Mouse (Mus musculus): Measurements from ENCODE around the gene Rubcn. TPM values are rescaled to one million over a fixed set of nuclear protein-coding genes. Genes with fewer than 3 reads are reported as not detected.
A peak's percentile ranks its signal among the peaks of the same experiment; 100 is the strongest.

The Rubcn gene
- polyA plus RNA-seq, 1 experiment from 2014 or later: 14.3 TPM

GRCm38 (mm10) chr16:32825380-32825779 is 52.2 kb downstream of the Rubcn start:
- no peak overlapping the region for H3K9ac ChIP-seq (ENCODE audit: low read length)
- no peaks in the 10 kb centered on the region for H3K4me1 ChIP-seq (ENCODE audit: control insufficient read depth, insufficient read depth, low read length)
- H3K4me2 ChIP-seq: no peak overlapping the region
- no peaks in the 10 kb centered on the region for H3K27me3 ChIP-seq (ENCODE audit: control insufficient read depth, insufficient read depth, low read length)
- no peak for ATAC-seq (ENCODE audit: low FRiP score)
- H3K9me3 ChIP-seq (ENCODE audit: control insufficient read depth, low read length): no peaks in the 10 kb centered on the region
- DNase-seq (ENCODE audit: low spot score, missing footprints): no peak
- no peaks in the 10 kb centered on the region; the same call in 1 of the 2 replicates for H3K36me3 ChIP-seq (ENCODE audit: control insufficient read depth, insufficient read depth, low read length)
- no peak overlapping the region for H3K4me3 ChIP-seq (ENCODE audit: low read depth, low read length)
- WGBS: 86% methylated on average over 12 of the region's 12 CpGs
- no peak overlapping the region for H3K27ac ChIP-seq (ENCODE audit: low read depth, low read length)

GRCm38 (mm10) chr16:32824061-32824460 is 53.5 kb downstream of the Rubcn start:
- WGBS: 93% methylated on average over 13 of the region's 13 CpGs
- H3K27me3 ChIP-seq (ENCODE audit: control insufficient read depth, insufficient read depth, low read length): no peaks in the 10 kb centered on the region
- ATAC-seq (ENCODE audit: low FRiP score) (no peak), DNase-seq (ENCODE audit: low spot score, missing footprints) (no peak)
- no peak overlapping the region for H3K9ac ChIP-seq (ENCODE audit: low read length)
- no peaks in the 10 kb centered on the region; the same call in 1 of the 2 replicates for H3K36me3 ChIP-seq (ENCODE audit: control insufficient read depth, insufficient read depth, low read length)
- H3K27ac ChIP-seq (ENCODE audit: low read depth, low read length): no peak overlapping the region
- H3K4me1 ChIP-seq (ENCODE audit: control insufficient read depth, insufficient read depth, low read length): no peaks in the 10 kb centered on the region
- no peak overlapping the region for H3K4me2 ChIP-seq
- H3K4me3 ChIP-seq (ENCODE audit: low read depth, low read length): no peak overlapping the region
- no peaks in the 10 kb centered on the region for H3K9me3 ChIP-seq (ENCODE audit: control insufficient read depth, low read length)

GRCm38 (mm10) chr16:32823487-32823886 is 54.1 kb downstream of the Rubcn start:
- no peak overlapping the region for H3K27ac ChIP-seq (ENCODE audit: low read depth, low read length)
- H3K9me3 ChIP-seq (ENCODE audit: control insufficient read depth, low read length): no peaks in the 10 kb centered on the region
- WGBS: 95% methylated on average over 8 of the region's 8 CpGs
- H3K27me3 ChIP-seq (ENCODE audit: control insufficient read depth, insufficient read depth, low read length): no peaks in the 10 kb centered on the region
- H3K9ac ChIP-seq (ENCODE audit: low read length): no peak overlapping the region
- no peaks in the 10 kb centered on the region for H3K4me1 ChIP-seq (ENCODE audit: control insufficient read depth, insufficient read depth, low read length)
- no peak overlapping the region for H3K4me3 ChIP-seq (ENCODE audit: low read depth, low read length)
- no peak for DNase-seq (ENCODE audit: low spot score, missing footprints)
- H3K4me2 ChIP-seq: no peak overlapping the region
- no peak for ATAC-seq (ENCODE audit: low FRiP score)
- no peaks in the 10 kb centered on the region; the same call in 1 of the 2 replicates for H3K36me3 ChIP-seq (ENCODE audit: control insufficient read depth, insufficient read depth, low read length)

GRCm38 (mm10) chr16:32822881-32823280 is 54.7 kb downstream of the Rubcn start:
- Histone ChIP-seq H3K9ac (ENCODE audit: low read length) (no peak overlapping the region), H3K4me1 (ENCODE audit: control insufficient read depth, insufficient read depth, low read length) (no peaks in the 10 kb centered on the region), H3K4me3 (ENCODE audit: low read depth, low read length) (no peak overlapping the region), H3K4me2 (no peak overlapping the region), H3K27ac (ENCODE audit: low read depth, low read length) (no peak overlapping the region), H3K36me3 (ENCODE audit: control insufficient read depth, insufficient read depth, low read length) (no peaks in the 10 kb centered on the region; the same call in 1 of the 2 replicates), H3K9me3 (ENCODE audit: control insufficient read depth, low read length) (no peaks in the 10 kb centered on the region), H3K27me3 (ENCODE audit: control insufficient read depth, insufficient read depth, low read length) (no peaks in the 10 kb centered on the region)
- WGBS: 95% methylated on average over 5 of the region's 5 CpGs
- DNase-seq (ENCODE audit: low spot score, missing footprints) (no peak), ATAC-seq (ENCODE audit: low FRiP score) (no peak)

- WGBS: 88% methylated on average over 6 of the region's 6 CpGs
- no peak overlapping the region for H3K27ac ChIP-seq (ENCODE audit: low read depth, low read length)
- no peak overlapping the region for H3K4me2 ChIP-seq
- no peak overlapping the region for H3K9ac ChIP-seq (ENCODE audit: low read length)
- no peaks in the 10 kb centered on the region for H3K9me3 ChIP-seq (ENCODE audit: control insufficient read depth, low read length)
- ATAC-seq (ENCODE audit: low FRiP score) (no peak), DNase-seq (ENCODE audit: low spot score, missing footprints) (no peak)
- H3K36me3 ChIP-seq (ENCODE audit: control insufficient read depth, insufficient read depth, low read length): no peaks in the 10 kb centered on the region; the same call in 1 of the 2 replicates
- H3K4me1 ChIP-seq (ENCODE audit: control insufficient read depth, insufficient read depth, low read length): no peaks in the 10 kb centered on the region
- no peak overlapping the region for H3K4me3 ChIP-seq (ENCODE audit: low read depth, low read length)
- H3K27me3 ChIP-seq (ENCODE audit: control insufficient read depth, insufficient read depth, low read length): no peaks in the 10 kb centered on the region
Observed at GRCm38 (mm10) chr16:32822450-32822827, 55.1 kb downstream of the Rubcn start.

- no peaks in the 10 kb centered on the region for H3K4me1 ChIP-seq (ENCODE audit: control insufficient read depth, insufficient read depth, low read length)
- no peaks in the 10 kb centered on the region for H3K27me3 ChIP-seq (ENCODE audit: control insufficient read depth, insufficient read depth, low read length)
- no peaks in the 10 kb centered on the region; the same call in 1 of the 2 replicates for H3K36me3 ChIP-seq (ENCODE audit: control insufficient read depth, insufficient read depth, low read length)
- no peak overlapping the region for H3K4me2 ChIP-seq
- no peak overlapping the region for H3K27ac ChIP-seq (ENCODE audit: low read depth, low read length)
- 75% methylated on average over 10 of the region's 10 CpGs for WGBS
- no peaks in the 10 kb centered on the region for H3K9me3 ChIP-seq (ENCODE audit: control insufficient read depth, low read length)
- ATAC-seq (ENCODE audit: low FRiP score) (no peak), DNase-seq (ENCODE audit: low spot score, missing footprints) (no peak)
- H3K9ac ChIP-seq (ENCODE audit: low read length): no peak overlapping the region
- no peak overlapping the region for H3K4me3 ChIP-seq (ENCODE audit: low read depth, low read length)
Observed at GRCm38 (mm10) chr16:32821772-32822449, 55.7 kb downstream of the Rubcn start.

- Histone ChIP-seq H3K9ac (ENCODE audit: low read length) (no peak overlapping the region), H3K9me3 (ENCODE audit: control insufficient read depth, low read length) (no peaks in the 10 kb centered on the region), H3K4me2 (no peak overlapping the region), H3K27ac (ENCODE audit: low read depth, low read length) (no peak overlapping the region), H3K36me3 (ENCODE audit: control insufficient read depth, insufficient read depth, low read length) (no peaks in the 10 kb centered on the region; the same call in 1 of the 2 replicates), H3K4me1 (ENCODE audit: control insufficient read depth, insufficient read depth, low read length) (peaks cover 7% of the 10 kb centered on the region; the same call in 1 of the 2 replicates), H3K27me3 (ENCODE audit: control insufficient read depth, insufficient read depth, low read length) (0 out of 2 replicates have a peak, but pooled peaks cover 2% of the 10 kb centered on the region), H3K4me3 (ENCODE audit: low read depth, low read length) (no peak overlapping the region)
- 81% methylated on average over 5 of the region's 5 CpGs for WGBS
- ATAC-seq (ENCODE audit: low FRiP score) (no peak), DNase-seq (ENCODE audit: low spot score, missing footprints) (no peak)
Observed at GRCm38 (mm10) chr16:32818441-32818840, 59.1 kb downstream of the Rubcn start.

GRCm38 (mm10) chr16:32818036-32818435 is 59.5 kb downstream of the Rubcn start:
- Histone ChIP-seq H3K4me3 (ENCODE audit: low read depth, low read length) (no peak overlapping the region), H3K36me3 (ENCODE audit: control insufficient read depth, insufficient read depth, low read length) (no peaks in the 10 kb centered on the region), H3K4me2 (no peak overlapping the region), H3K9me3 (ENCODE audit: control insufficient read depth, low read length) (no peaks in the 10 kb centered on the region), H3K9ac (ENCODE audit: low read length) (no peak overlapping the region), H3K27me3 (ENCODE audit: control insufficient read depth, insufficient read depth, low read length) (0 out of 2 replicates have a peak, but pooled peaks cover 2% of the 10 kb centered on the region), H3K27ac (ENCODE audit: low read depth, low read length) (no peak overlapping the region), H3K4me1 (ENCODE audit: control insufficient read depth, insufficient read depth, low read length) (peaks cover 7% of the 10 kb centered on the region; the same call in 1 of the 2 replicates)
- ATAC-seq (ENCODE audit: low FRiP score): no peak
- 91% methylated on average over 4 of the region's 4 CpGs for WGBS
- no peak for DNase-seq (ENCODE audit: low spot score, missing footprints)

GRCm38 (mm10) chr16:32815160-32815605 is 62.4 kb downstream of the Rubcn start:
- H3K27ac ChIP-seq (ENCODE audit: low read depth, low read length): no peak overlapping the region
- 0 out of 2 replicates have a peak overlapping the region, but pooled peaks have one; percentile 27 for H3K9ac ChIP-seq (ENCODE audit: low read length)
- peaks cover 7% of the 10 kb centered on the region; the same call in 1 of the 2 replicates for H3K4me1 ChIP-seq (ENCODE audit: control insufficient read depth, insufficient read depth, low read length)
- peaks cover 2% of the 10 kb centered on the region; the same call in 1 of the 2 replicates for H3K27me3 ChIP-seq (ENCODE audit: control insufficient read depth, insufficient read depth, low read length)
- 11% methylated on average over 6 of the region's 6 CpGs for WGBS
- no peak for DNase-seq (ENCODE audit: low spot score, missing footprints)
- no peaks in the 10 kb centered on the region for H3K9me3 ChIP-seq (ENCODE audit: control insufficient read depth, low read length)
- ATAC-seq (ENCODE audit: low FRiP score): 0 out of 2 replicates have a peak, but pooled peaks have one; percentile 16
- H3K4me2 ChIP-seq: peak overlapping the region; percentile 41
- no peaks in the 10 kb centered on the region for H3K36me3 ChIP-seq (ENCODE audit: control insufficient read depth, insufficient read depth, low read length)
- 0 out of 2 replicates have a peak overlapping the region, but pooled peaks have one; percentile 16 for H3K4me3 ChIP-seq (ENCODE audit: low read depth, low read length)
